Comparison of ENCODE assay signal across 29 mouse cellular contexts in the genomic region with DNA sequence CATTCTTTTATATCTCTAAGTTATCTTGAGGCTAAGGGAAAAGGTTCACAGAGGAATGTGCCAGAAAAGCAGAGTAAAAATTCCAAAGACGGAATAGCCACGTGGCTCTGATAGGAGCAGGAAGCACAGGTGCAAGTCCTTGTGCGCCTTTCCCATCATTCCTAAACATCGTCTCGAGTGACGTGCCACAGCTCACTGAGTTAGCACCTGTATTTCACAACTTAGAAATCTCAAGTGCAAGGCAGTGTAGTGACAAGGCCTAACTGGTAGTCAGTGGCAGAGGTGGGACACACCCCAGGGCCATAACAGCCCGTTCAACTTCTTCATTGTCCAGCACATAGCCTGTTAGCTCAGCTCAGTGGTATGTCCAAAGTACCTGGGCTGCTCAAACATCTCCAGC.
A peak's percentile ranks its signal among the peaks of the same experiment; 100 is the strongest.
DNase-seq lines count a peak whose midpoint lies in the region; ATAC-seq lines count a peak whose summit lies in the region.
"Had no signal": no experiment of that assay in that cellular context is flagged by ENCODE, and none has a peak within 500 bp of the region (broad histone marks: within the 10 kb centered on the region; RNA-seq: fewer than 3 reads in every experiment).

No protein-coding gene starts in this region.

- H3K4me1 ChIP-seq in heart, embryonic 16.5 days (ENCODE audit: control insufficient read depth, insufficient read depth, low read length) = peaks cover 65% of the 10 kb centered on the region
- peaks cover 4% of the 10 kb centered on the region; the same call in 1 of the 2 replicates for H3K4me1 ChIP-seq in midbrain, embryonic 11.5 days (ENCODE audit: control insufficient read depth, insufficient read depth, low read length)
- H3K4me1 ChIP-seq in midbrain, embryonic 15.5 days = peaks cover 9% of the 10 kb centered on the region; the same call in 1 of the 2 replicates
- H3K4me1 ChIP-seq: liver, embryonic 12.5 days; megakaryocyte, embryonic 14.5 days had no signal

- no peak for DNase-seq in heart, postnatal 14 days
- DNase-seq in midbrain, embryonic 11.5 days (ENCODE audit: low spot score, missing footprints) = peak; percentile 51
- DNase-seq in lung, postnatal 10 days = peak; percentile 41
- no peak for DNase-seq in kidney, postnatal 10 days
- no peak for DNase-seq in kidney, postnatal 14 days
- DNase-seq: adrenal gland, postnatal 25 days; B cell, adult 2 months; cerebellum, adult 11-12 months; cerebellum, adult 9-11 months; embryo, embryonic 11 days; gastrocnemius, postnatal 14 days; kidney, adult 18-20 months; liver, postnatal 0 days; retina, postnatal 1 day; right cerebral cortex, postnatal 14 days; thymus, postnatal 4 days had no signal

- H3K27ac ChIP-seq in heart, embryonic 16.5 days (ENCODE audit: low read length) = peak overlapping the region; percentile 43
- no peak overlapping the region for H3K27ac ChIP-seq in midbrain, embryonic 11.5 days (ENCODE audit: low read depth, low read length)
- H3K27ac ChIP-seq in midbrain, embryonic 15.5 days = no peak overlapping the region
- H3K27ac ChIP-seq: embryonic facial prominence, embryonic 13.5 days; forebrain, embryonic 10.5 days; hindbrain, embryonic 10.5 days; hindbrain, embryonic 15.5 days; kidney, embryonic 15.5 days; limb, embryonic 13.5 days; liver, embryonic 12.5 days; midbrain, embryonic 13.5 days; neural tube, embryonic 15.5 days had no signal

- H3K9me3 ChIP-seq in heart, embryonic 16.5 days (replicated peaks; ENCODE audit: control insufficient read depth, low read length) = no peaks in the 10 kb centered on the region
- no peaks in the 10 kb centered on the region for H3K9me3 ChIP-seq in midbrain, embryonic 11.5 days (ENCODE audit: control insufficient read depth, low read length)
- no peaks in the 10 kb centered on the region for H3K9me3 ChIP-seq in midbrain, embryonic 15.5 days
- H3K9me3 ChIP-seq: embryonic facial prominence, embryonic 13.5 days; forebrain, embryonic 10.5 days; hindbrain, embryonic 10.5 days; hindbrain, embryonic 15.5 days; kidney, embryonic 15.5 days; limb, embryonic 13.5 days; liver, embryonic 12.5 days; megakaryocyte, embryonic 14.5 days; midbrain, embryonic 13.5 days; neural tube, embryonic 15.5 days had no signal

- no peak for ATAC-seq in heart, embryonic 16.5 days (replicated peaks; ENCODE audit: extremely low read depth, insufficient read depth, low FRiP score)
- ATAC-seq in midbrain, embryonic 11.5 days (ENCODE audit: low FRiP score) = no peak
- no peak for ATAC-seq in midbrain, embryonic 15.5 days (replicated peaks)
- ATAC-seq: forebrain, embryonic 16.5 days; liver, embryonic 12.5 days; liver, postnatal 0 days; midbrain, embryonic 13.5 days had no signal

- H3K4me3 ChIP-seq in heart, embryonic 16.5 days (ENCODE audit: low read length) = no peak overlapping the region
- no peak overlapping the region for H3K4me3 ChIP-seq in midbrain, embryonic 11.5 days (ENCODE audit: low read depth, low read length)
- no peak overlapping the region for H3K4me3 ChIP-seq in midbrain, embryonic 15.5 days
- H3K4me3 ChIP-seq: embryonic facial prominence, embryonic 13.5 days; forebrain, embryonic 10.5 days; hindbrain, embryonic 10.5 days; hindbrain, embryonic 15.5 days; kidney, embryonic 15.5 days; limb, embryonic 13.5 days; liver, embryonic 12.5 days; megakaryocyte, embryonic 14.5 days; midbrain, embryonic 13.5 days; neural tube, embryonic 15.5 days had no signal

- no peaks in the 10 kb centered on the region for H3K27me3 ChIP-seq in heart, embryonic 16.5 days (ENCODE audit: control insufficient read depth, insufficient read depth, low read length)
- H3K27me3 ChIP-seq in midbrain, embryonic 11.5 days (ENCODE audit: control insufficient read depth, insufficient read depth, low read length) = no peaks in the 10 kb centered on the region
- H3K27me3 ChIP-seq in midbrain, embryonic 15.5 days (replicated peaks) = no peaks in the 10 kb centered on the region
- H3K27me3 ChIP-seq: embryonic facial prominence, embryonic 13.5 days; hindbrain, embryonic 15.5 days; kidney, embryonic 15.5 days; limb, embryonic 13.5 days; midbrain, embryonic 13.5 days; neural tube, embryonic 15.5 days had no signal

- H3K4me2 ChIP-seq in heart, embryonic 16.5 days (ENCODE audit: low read depth, low read length) = no peak overlapping the region
- H3K4me2 ChIP-seq in midbrain, embryonic 11.5 days = no peak overlapping the region
- no peak overlapping the region for H3K4me2 ChIP-seq in midbrain, embryonic 15.5 days
- H3K4me2 ChIP-seq: embryonic facial prominence, embryonic 13.5 days; hindbrain, embryonic 15.5 days; kidney, embryonic 15.5 days; limb, embryonic 13.5 days; liver, embryonic 12.5 days; midbrain, embryonic 13.5 days; neural tube, embryonic 15.5 days had no signal

- no peaks in the 10 kb centered on the region for H3K36me3 ChIP-seq in heart, embryonic 16.5 days (ENCODE audit: control insufficient read depth, insufficient read depth)
- no peaks in the 10 kb centered on the region for H3K36me3 ChIP-seq in midbrain, embryonic 11.5 days (ENCODE audit: control insufficient read depth, insufficient read depth, low read length)
- no peaks in the 10 kb centered on the region for H3K36me3 ChIP-seq in midbrain, embryonic 15.5 days (replicated peaks)
- H3K36me3 ChIP-seq: embryonic facial prominence, embryonic 13.5 days; forebrain, embryonic 10.5 days; hindbrain, embryonic 10.5 days; hindbrain, embryonic 15.5 days; kidney, embryonic 15.5 days; liver, embryonic 12.5 days; midbrain, embryonic 13.5 days; neural tube, embryonic 15.5 days had no signal

- intact Hi-C loops in heart, postnatal 14 days (cut with DNase I) = loop anchor here (5.0 kb wide), 1 partner anchor 53 kb away; no protein-coding TSS in a partner anchor

- no peak overlapping the region for H3K9ac ChIP-seq in heart, embryonic 16.5 days (ENCODE audit: low read length)
- H3K9ac ChIP-seq in midbrain, embryonic 11.5 days (ENCODE audit: low read length) = no peak overlapping the region
- H3K9ac ChIP-seq in midbrain, embryonic 15.5 days = no peak overlapping the region
- H3K9ac ChIP-seq: embryonic facial prominence, embryonic 13.5 days; hindbrain, embryonic 15.5 days; kidney, embryonic 15.5 days; limb, embryonic 13.5 days; liver, embryonic 12.5 days; liver, postnatal 0 days; midbrain, embryonic 13.5 days; neural tube, embryonic 15.5 days had no signal

- whole genome bisulfite sequencing in heart, embryonic 16.5 days = 25% methylated on average over 7 of the region's 7 CpGs
- WGBS in midbrain, embryonic 11.5 days = 86% methylated on average over 7 of the region's 7 CpGs
- WGBS in midbrain, embryonic 15.5 days = 88% methylated on average over 7 of the region's 7 CpGs

Comparison
In these comparisons a context has a peak if more than half of its experiments do, and no peak if none do; other contexts are left out.
1. DNase-seq: peak in midbrain, embryonic 11.5 days (single experiment) and lung, postnatal 10 days (single experiment); none in heart, postnatal 14 days (0 of 2), kidney, postnatal 10 days (single experiment) and kidney, postnatal 14 days (single experiment).